In the genomic region with DNA sequence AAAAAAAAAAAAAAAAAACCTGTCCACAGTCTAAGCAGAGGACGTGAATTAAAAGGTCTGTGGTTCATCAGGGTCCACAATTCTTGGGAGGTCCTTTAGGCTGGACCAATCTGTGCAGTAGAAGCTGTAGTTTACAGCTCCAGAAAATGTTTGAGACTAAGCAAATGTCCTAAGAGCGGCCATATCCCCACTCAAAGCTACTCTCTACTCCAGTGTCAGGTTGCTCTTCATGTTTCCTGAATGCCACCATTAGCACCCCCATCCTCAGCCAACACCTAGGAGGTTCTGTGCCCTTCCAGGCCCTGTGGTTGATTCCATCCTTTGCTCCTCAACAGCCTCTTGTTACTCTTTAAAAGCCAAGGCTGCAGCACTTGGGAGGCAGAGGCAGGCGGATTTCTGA, we compare ENCODE assay signal across 9 mouse cellular contexts. TPM values are rescaled to one million over a fixed set of nuclear protein-coding genes. Genes with fewer than 3 reads are reported as not detected.
A peak's percentile ranks its signal among the peaks of the same experiment; 100 is the strongest.
DNase-seq lines count a peak whose midpoint lies in the region; ATAC-seq and TF ChIP-seq lines count a peak whose summit lies in the region.
"Had no signal": no experiment of that assay in that cellular context is flagged by ENCODE, and none has a peak within 500 bp of the region (broad histone marks: within the 10 kb centered on the region; RNA-seq: fewer than 3 reads in every experiment).

No protein-coding gene starts in this region.

- peak overlapping the region; percentile 90 for H3K4me2 ChIP-seq in liver, embryonic 11.5 days
- peak overlapping the region; percentile 59 for H3K4me2 ChIP-seq in embryonic facial prominence, embryonic 11.5 days (ENCODE audit: low read depth, low read length)
- H3K4me2 ChIP-seq in intestine, postnatal 0 days (replicated peaks; ENCODE audit: low read depth), result peak overlapping the region; percentile 77
- H3K4me2 ChIP-seq in neural tube, embryonic 15.5 days, result peak overlapping the region; percentile 89

- ATAC-seq in liver, embryonic 11.5 days (replicated peaks; ENCODE audit: low FRiP score), result no peak
- no peak for ATAC-seq in embryonic facial prominence, embryonic 11.5 days (replicated peaks; ENCODE audit: insufficient number of reproducible peaks, low FRiP score, low TSS enrichment, low read depth)
- no peak for ATAC-seq in intestine, postnatal 0 days
- no peak for ATAC-seq in neural tube, embryonic 15.5 days (ENCODE audit: low FRiP score)

- H3K4me1 ChIP-seq in liver, embryonic 11.5 days (replicated peaks; ENCODE audit: control insufficient read depth, insufficient read depth, low read length), result peaks cover 2% of the 10 kb centered on the region; the same call in 1 of the 2 replicates
- H3K4me1 ChIP-seq in embryonic facial prominence, embryonic 11.5 days (ENCODE audit: control insufficient read depth, insufficient read depth, low read length), result no peaks in the 10 kb centered on the region
- no peaks in the 10 kb centered on the region for H3K4me1 ChIP-seq in intestine, postnatal 0 days (replicated peaks; ENCODE audit: control insufficient read depth, insufficient read depth, low read length)
- peaks cover 17% of the 10 kb centered on the region for H3K4me1 ChIP-seq in neural tube, embryonic 15.5 days

- H3K27ac ChIP-seq in liver, embryonic 11.5 days (ENCODE audit: low read depth, low read length), result no peak overlapping the region; the same call in 1 of the 2 replicates
- H3K27ac ChIP-seq in embryonic facial prominence, embryonic 11.5 days (replicated peaks; ENCODE audit: low read depth, low read length), result no peak overlapping the region
- H3K27ac ChIP-seq in intestine, postnatal 0 days (ENCODE audit: low read depth, low read length), result no peak overlapping the region
- no peak overlapping the region for H3K27ac ChIP-seq in neural tube, embryonic 15.5 days (replicated peaks)

- TF ChIP-seq CTCF in intestine, postnatal 0 days (IDR thresholded peaks at IDR 0.05; ENCODE audit: low read depth), result no peak

- WGBS in liver, embryonic 11.5 days, result 32% methylated on average over 3 of the region's 3 CpGs
- 48% methylated on average over 3 of the region's 3 CpGs for WGBS in embryonic facial prominence, embryonic 11.5 days
- 35% methylated on average over 3 of the region's 3 CpGs for WGBS in intestine, postnatal 0 days
- WGBS in neural tube, embryonic 15.5 days, result 59% methylated on average over 3 of the region's 3 CpGs

- H3K27me3 ChIP-seq in liver, embryonic 11.5 days (replicated peaks; ENCODE audit: control insufficient read depth, insufficient read depth, low read length), result no peaks in the 10 kb centered on the region
- H3K27me3 ChIP-seq in embryonic facial prominence, embryonic 11.5 days (ENCODE audit: control insufficient read depth, insufficient read depth, low read length), result no peaks in the 10 kb centered on the region
- H3K27me3 ChIP-seq in intestine, postnatal 0 days (replicated peaks; ENCODE audit: control insufficient read depth, insufficient read depth, low read length), result no peaks in the 10 kb centered on the region
- no peaks in the 10 kb centered on the region for H3K27me3 ChIP-seq in neural tube, embryonic 15.5 days (replicated peaks)

- H3K9me3 ChIP-seq in liver, embryonic 11.5 days (ENCODE audit: control insufficient read depth, low read length), result no peaks in the 10 kb centered on the region
- H3K9me3 ChIP-seq in embryonic facial prominence, embryonic 11.5 days (replicated peaks; ENCODE audit: control insufficient read depth, low read length), result no peaks in the 10 kb centered on the region
- H3K9me3 ChIP-seq in intestine, postnatal 0 days (ENCODE audit: control insufficient read depth), result no peaks in the 10 kb centered on the region
- H3K9me3 ChIP-seq in neural tube, embryonic 15.5 days (replicated peaks), result no peaks in the 10 kb centered on the region

- peak overlapping the region; percentile 95 for H3K9ac ChIP-seq in liver, embryonic 11.5 days (ENCODE audit: low read depth, low read length)
- peak overlapping the region; percentile 46 for H3K9ac ChIP-seq in embryonic facial prominence, embryonic 11.5 days (replicated peaks; ENCODE audit: low read length)
- peak overlapping the region; percentile 70; the same call in 1 of the 2 replicates for H3K9ac ChIP-seq in intestine, postnatal 0 days (ENCODE audit: low read depth, low read length)
- H3K9ac ChIP-seq in neural tube, embryonic 15.5 days (replicated peaks), result peak overlapping the region; percentile 67; the same call in 1 of the 2 replicates

- peaks cover 18% of the 10 kb centered on the region for H3K36me3 ChIP-seq in liver, embryonic 11.5 days (ENCODE audit: control insufficient read depth, insufficient read depth, low read length)
- no peaks in the 10 kb centered on the region; the same call in 1 of the 2 replicates for H3K36me3 ChIP-seq in embryonic facial prominence, embryonic 11.5 days (replicated peaks; ENCODE audit: control insufficient read depth, insufficient read depth, low read depth, low read length)
- peaks cover 28% of the 10 kb centered on the region for H3K36me3 ChIP-seq in intestine, postnatal 0 days (ENCODE audit: control insufficient read depth, insufficient read depth)
- H3K36me3 ChIP-seq in neural tube, embryonic 15.5 days, result peaks cover 22% of the 10 kb centered on the region

- peak; percentile 30 for DNase-seq in liver, embryonic 11.5 days (ENCODE audit: low spot score)
- DNase-seq in liver, result no peak
- DNase-seq in embryonic facial prominence, embryonic 11.5 days (ENCODE audit: low spot score), result peak; percentile 8
- no peak for DNase-seq in testis, postnatal 10 days (ENCODE audit: low spot score)
- DNase-seq in thymus, postnatal 25 days, result no peak
- DNase-seq in frontal cortex, adult 2 months (ENCODE audit: extremely low spot score in 1 of 2, low spot score in 1 of 2), result no peak
- DNase-seq: heart, postnatal 4 days had no signal

- H3K4me3 ChIP-seq in liver, embryonic 11.5 days (ENCODE audit: low read depth, low read length), result peak overlapping the region; percentile 95
- peak overlapping the region; percentile 84 for H3K4me3 ChIP-seq in embryonic facial prominence, embryonic 11.5 days (ENCODE audit: low read depth, low read length)
- peak overlapping the region; percentile 69 for H3K4me3 ChIP-seq in intestine, postnatal 0 days (ENCODE audit: low read depth, low read length)
- H3K4me3 ChIP-seq in neural tube, embryonic 15.5 days (replicated peaks), result peak overlapping the region; percentile 78

RNA-seq across cellular contexts. Expression of a gene that starts 1.0 kb away (rescaled TPM):
- 344 and 357 TPM in 2 replicates for polyA plus RNA-seq in liver, embryonic 11.5 days (2014; fragmentation: Nextera tagmentation; extraction: Ambion mirVana)
- polyA plus RNA-seq in embryonic facial prominence, embryonic 11.5 days (2014; fragmentation: Nextera tagmentation; extraction: Ambion mirVana), result 409 and 418 TPM in 2 replicates
- 78.7 and 80.9 TPM in 2 replicates for polyA plus RNA-seq in intestine, postnatal 0 days (2015; fragmentation: Nextera tagmentation; extraction: Ambion mirVana)
- 40.9 and 93.4 TPM in 2 replicates for polyA plus RNA-seq in neural tube, embryonic 15.5 days (2015; fragmentation: Nextera tagmentation; extraction: Ambion mirVana)
- 3.7 and 3.9 TPM in 2 replicates for polyA plus RNA-seq in frontal cortex, adult 2 months (2012; rRNA removed)

RNA-seq across cellular contexts. Expression of a gene that starts 32.6 kb away (rescaled TPM):
- polyA plus RNA-seq in liver, embryonic 11.5 days (2014; fragmentation: Nextera tagmentation; extraction: Ambion mirVana), result 0.18 and 0.35 TPM in 2 replicates
- 3.1 TPM in 2 replicates for polyA plus RNA-seq in embryonic facial prominence, embryonic 11.5 days (2014; fragmentation: Nextera tagmentation; extraction: Ambion mirVana)
- 0.20 TPM in 2 replicates for polyA plus RNA-seq in intestine, postnatal 0 days (2015; fragmentation: Nextera tagmentation; extraction: Ambion mirVana)
- polyA plus RNA-seq in neural tube, embryonic 15.5 days (2015; fragmentation: Nextera tagmentation; extraction: Ambion mirVana), result 8.2 and 9.6 TPM in 2 replicates
- 15.0 and 17.5 TPM in 2 replicates for polyA plus RNA-seq in frontal cortex, adult 2 months (2012; rRNA removed)

RNA-seq across cellular contexts. Expression of a gene that starts 33.5 kb away (rescaled TPM):
- polyA plus RNA-seq in liver, embryonic 11.5 days (2014; fragmentation: Nextera tagmentation; extraction: Ambion mirVana), result not detected in 2 replicates
- 0.62 and 0.85 TPM in 2 replicates for polyA plus RNA-seq in embryonic facial prominence, embryonic 11.5 days (2014; fragmentation: Nextera tagmentation; extraction: Ambion mirVana)
- polyA plus RNA-seq in intestine, postnatal 0 days (2015; fragmentation: Nextera tagmentation; extraction: Ambion mirVana), result not detected in 2 replicates
- polyA plus RNA-seq in neural tube, embryonic 15.5 days (2015; fragmentation: Nextera tagmentation; extraction: Ambion mirVana), result 1.8 and 3.1 TPM in 2 replicates
- polyA plus RNA-seq in frontal cortex, adult 2 months (2012; rRNA removed), result 4.3 and 4.6 TPM in 2 replicates

RNA-seq across cellular contexts. Expression of a gene that starts 59.5 kb away (rescaled TPM):
- 0.30 TPM in 1 of 2 replicates, not detected in the other for polyA plus RNA-seq in liver, embryonic 11.5 days (2014; fragmentation: Nextera tagmentation; extraction: Ambion mirVana)
- not detected in 2 replicates for polyA plus RNA-seq in embryonic facial prominence, embryonic 11.5 days (2014; fragmentation: Nextera tagmentation; extraction: Ambion mirVana)
- polyA plus RNA-seq in intestine, postnatal 0 days (2015; fragmentation: Nextera tagmentation; extraction: Ambion mirVana), result 0.17 and 0.34 TPM in 2 replicates
- not detected in 2 replicates for polyA plus RNA-seq in neural tube, embryonic 15.5 days (2015; fragmentation: Nextera tagmentation; extraction: Ambion mirVana)
- polyA plus RNA-seq in frontal cortex, adult 2 months (2012; rRNA removed), result 0.10 and 0.25 TPM in 2 replicates

Comparison
In these comparisons a context has a peak if more than half of its experiments do, and no peak if none do; other contexts are left out.
1. DNase-seq: peak in liver, embryonic 11.5 days (single experiment) and embryonic facial prominence, embryonic 11.5 days (single experiment); none in liver (single experiment), testis, postnatal 10 days (single experiment), thymus, postnatal 25 days (single experiment) and frontal cortex, adult 2 months (0 of 2).
2. Peak in every context shown above with its lines, with median percentiles within 50 percentile points of each other: H3K4me2 ChIP-seq, H3K4me3 ChIP-seq and H3K9ac ChIP-seq.